Comparison of ENCODE assay signal across 9 mouse cellular contexts in the genomic region with DNA sequence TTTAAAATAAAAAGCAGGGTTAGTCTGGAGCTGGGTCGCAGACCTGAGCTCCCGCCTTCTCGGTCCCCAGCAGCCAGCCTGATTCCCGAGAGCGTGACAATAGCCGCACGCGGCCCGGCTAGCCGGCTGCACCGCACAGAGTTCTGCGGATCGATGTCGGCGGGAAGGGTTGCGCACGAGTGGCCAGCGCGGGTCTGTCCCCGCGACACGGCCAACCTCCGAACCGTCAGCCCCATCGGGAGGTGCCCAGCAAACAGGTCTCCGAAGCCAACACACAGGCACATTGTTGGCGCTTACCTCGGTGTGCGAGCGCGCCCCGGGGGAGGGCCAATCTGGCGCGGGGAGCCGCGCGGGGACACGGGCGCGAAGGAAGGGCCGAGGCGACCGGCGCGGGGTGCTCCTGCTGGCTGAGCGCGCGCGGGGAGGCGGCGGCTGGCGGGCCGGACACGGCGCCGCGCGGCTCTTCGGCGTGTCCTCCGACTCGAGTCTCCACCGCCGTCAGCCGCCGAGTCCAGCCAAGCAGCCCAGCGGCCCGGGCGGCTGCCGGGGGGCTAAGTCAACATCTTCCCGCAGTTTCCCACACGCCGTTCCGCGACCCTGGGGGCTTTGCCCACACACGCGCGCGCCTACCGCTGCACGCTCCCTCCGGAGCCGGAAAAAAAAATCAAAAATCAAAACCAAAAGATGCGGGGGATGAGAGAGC. TPM values are rescaled to one million over a fixed set of nuclear protein-coding genes. Genes with fewer than 3 reads are reported as not detected.
A peak's percentile ranks its signal among the peaks of the same experiment; 100 is the strongest.
DNase-seq lines count a peak whose midpoint lies in the region; ATAC-seq and TF ChIP-seq lines count a peak whose summit lies in the region.
"Had no signal": no experiment of that assay in that cellular context is flagged by ENCODE, and none has a peak within 500 bp of the region (broad histone marks: within the 10 kb centered on the region; RNA-seq: fewer than 3 reads in every experiment).

No protein-coding gene starts in this region.

- peaks cover 7% of the 10 kb centered on the region; the same call in 1 of the 2 replicates for H3K4me1 ChIP-seq in heart, adult 2 months (ENCODE audit: control insufficient read depth, insufficient read depth, low read length)
- H3K4me1 ChIP-seq in embryonic facial prominence, embryonic 14.5 days (ENCODE audit: control insufficient read depth, insufficient read depth, low read length) = peaks cover 36% of the 10 kb centered on the region
- H3K4me1 ChIP-seq in limb, embryonic 13.5 days = peaks cover 39% of the 10 kb centered on the region
- H3K4me1 ChIP-seq in midbrain, embryonic 16.5 days (ENCODE audit: control insufficient read depth, insufficient read depth, low read length) = peaks cover 15% of the 10 kb centered on the region

- CTCF ChIA-PET in Patski (lab: Charles Lee) = interaction anchor here (0.7 kb wide), 1 partner anchor 484 kb away, joined by 3 read pairs; no protein-coding TSS in a partner anchor

- in situ Hi-C loops in Patski (cut with MboI; ENCODE audit: low pct_unique_long_range_greater_than_20kb) = loop anchor here (5.0 to 25.0 kb wide), 6 partner anchors 251 to 2001 kb away; no protein-coding TSS in a partner anchor

- under 1% methylated on average over 65 of the region's 84 CpGs for WGBS in heart, adult 2 months
- under 1% methylated on average over 44 of the region's 84 CpGs for WGBS in embryonic facial prominence, embryonic 14.5 days
- under 1% methylated on average over 69 of the region's 84 CpGs for WGBS in limb, embryonic 13.5 days
- under 1% methylated on average over 69 of the region's 84 CpGs for WGBS in midbrain, embryonic 16.5 days

- POLR2A ChIA-PET in Patski (lab: Charles Lee) = interaction anchor here (0.7 kb wide), 1 partner anchor 128 kb away, joined by 3 read pairs; no protein-coding TSS in a partner anchor

- TF ChIP-seq EP300 in heart, adult 2 months (IDR thresholded peaks at IDR 0.05; ENCODE audit: insufficient read depth, low read depth, low read length) = no peak

- peak overlapping the region; percentile 83 for H3K4me2 ChIP-seq in embryonic facial prominence, embryonic 14.5 days (ENCODE audit: low read depth, low read length)
- peak overlapping the region; percentile 80 for H3K4me2 ChIP-seq in limb, embryonic 13.5 days (replicated peaks)
- H3K4me2 ChIP-seq in midbrain, embryonic 16.5 days (ENCODE audit: low read length) = peak overlapping the region; percentile 58

- no peak for TF ChIP-seq POLR2A in heart, adult 2 months (IDR thresholded peaks at IDR 0.05; ENCODE audit: insufficient read depth, low read depth, low read length)

- peak overlapping the region; percentile 99 for H3K27ac ChIP-seq in heart, adult 2 months
- peak overlapping the region; percentile 100 for H3K27ac ChIP-seq in embryonic facial prominence, embryonic 14.5 days (replicated peaks; ENCODE audit: low read depth, low read length)
- peak overlapping the region; percentile 100 for H3K27ac ChIP-seq in limb, embryonic 13.5 days
- peak overlapping the region; percentile 98 for H3K27ac ChIP-seq in midbrain, embryonic 16.5 days (ENCODE audit: low read length)

- intact Hi-C loops in heart, adult 2 months (cut with DNase I) = loop anchor here (2.0 to 5.0 kb wide), 4 partner anchors 136 to 456 kb away; no protein-coding TSS in a partner anchor

- ATAC-seq in Patski = peak; percentile 1
- no peak for ATAC-seq in embryonic facial prominence, embryonic 14.5 days (ENCODE audit: low read depth)
- ATAC-seq in limb, embryonic 13.5 days (ENCODE audit: low FRiP score, low read depth) = no peak
- ATAC-seq in midbrain, embryonic 16.5 days = peak; percentile 11

- TF ChIP-seq CTCF in heart, adult 2 months (IDR thresholded peaks at IDR 0.05) = no peak
- no peak for TF ChIP-seq CTCF in Patski (IDR thresholded peaks at IDR 0.05)

- H3K27me3 ChIP-seq in heart, adult 2 months (ENCODE audit: control insufficient read depth, insufficient read depth, low read length) = no peaks in the 10 kb centered on the region
- no peaks in the 10 kb centered on the region for H3K27me3 ChIP-seq in Patski
- H3K27me3 ChIP-seq in embryonic facial prominence, embryonic 14.5 days (replicated peaks; ENCODE audit: control insufficient read depth, insufficient read depth, low read length) = no peaks in the 10 kb centered on the region
- no peaks in the 10 kb centered on the region for H3K27me3 ChIP-seq in limb, embryonic 13.5 days
- H3K27me3 ChIP-seq in midbrain, embryonic 16.5 days (ENCODE audit: control insufficient read depth, insufficient read depth, low read depth, low read length) = no peaks in the 10 kb centered on the region

- DNase-seq in heart, adult 2 months = peak; percentile 55 to 73
- no peak for DNase-seq in heart, adult 9 months (ENCODE audit: low spot score in 2 of 2)
- DNase-seq in Patski (ENCODE audit: low read depth, low spot score) = no peak
- DNase-seq in embryonic facial prominence, embryonic 14.5 days (ENCODE audit: low spot score) = no peak
- peak; percentile 49 for DNase-seq in heart, postnatal 4 days
- peak; percentile 45 for DNase-seq in urinary bladder, postnatal 25 days (ENCODE audit: low spot score)

- H3K79me2 ChIP-seq in heart, adult 2 months (replicated peaks; ENCODE audit: control insufficient read depth, insufficient read depth, low read length) = no peaks in the 10 kb centered on the region; the same call in 1 of the 2 replicates

- no peaks in the 10 kb centered on the region for H3K9me3 ChIP-seq in embryonic facial prominence, embryonic 14.5 days (ENCODE audit: control insufficient read depth, low read length)
- H3K9me3 ChIP-seq in limb, embryonic 13.5 days = no peaks in the 10 kb centered on the region
- H3K9me3 ChIP-seq in midbrain, embryonic 16.5 days (replicated peaks; ENCODE audit: control insufficient read depth, low read length, poor library complexity, severe bottlenecking) = no peaks in the 10 kb centered on the region

- peak overlapping the region; percentile 84 for H3K9ac ChIP-seq in heart, adult 2 months (ENCODE audit: low read depth, low read length)
- peak overlapping the region; percentile 99 for H3K9ac ChIP-seq in embryonic facial prominence, embryonic 14.5 days (ENCODE audit: low read depth, low read length)
- peak overlapping the region; percentile 99 for H3K9ac ChIP-seq in limb, embryonic 13.5 days
- peak overlapping the region; percentile 88 for H3K9ac ChIP-seq in midbrain, embryonic 16.5 days (ENCODE audit: low read depth, low read length)

- H3K4me3 ChIP-seq in heart, adult 2 months = peak overlapping the region; percentile 96
- H3K4me3 ChIP-seq in embryonic facial prominence, embryonic 14.5 days (ENCODE audit: low read depth, low read length) = peak overlapping the region; percentile 97
- peak overlapping the region; percentile 95 for H3K4me3 ChIP-seq in limb, embryonic 13.5 days
- H3K4me3 ChIP-seq in midbrain, embryonic 16.5 days (ENCODE audit: low read depth, low read length) = peak overlapping the region; percentile 90

- peaks cover 6% of the 10 kb centered on the region; the same call in 1 of the 2 replicates for H3K36me3 ChIP-seq in heart, adult 2 months (ENCODE audit: control insufficient read depth, insufficient read depth, low read length)
- no peaks in the 10 kb centered on the region for H3K36me3 ChIP-seq in embryonic facial prominence, embryonic 14.5 days (ENCODE audit: control insufficient read depth, insufficient read depth, low read length)
- no peaks in the 10 kb centered on the region for H3K36me3 ChIP-seq in limb, embryonic 13.5 days
- H3K36me3 ChIP-seq in midbrain, embryonic 16.5 days (ENCODE audit: control insufficient read depth, insufficient read depth, low read length) = no peaks in the 10 kb centered on the region
- H3K36me3 ChIP-seq: G1E had no signal

RNA-seq across cellular contexts. Expression of a gene that starts 1.9 kb away (rescaled TPM):
- 10 to 100 TPM; 52.3 to 55.2 TPM for total RNA-seq in heart, adult 2 months (2021)
- polyA plus RNA-seq in heart, adult 2 months (2012; rRNA removed) = 29.5 and 46.9 TPM in 2 replicates
- polyA plus RNA-seq in Patski (2021) = 107 TPM
- 80.2 and 91.6 TPM in 2 replicates for polyA plus RNA-seq in embryonic facial prominence, embryonic 14.5 days (2014; fragmentation: Nextera tagmentation; extraction: Ambion mirVana)
- total RNA-seq in heart, postnatal 4 days (2021) = 100 to 1,000 TPM; 126 to 134 TPM
- 102 and 105 TPM in 2 replicates for polyA plus RNA-seq in limb, embryonic 13.5 days (2015; fragmentation: Nextera tagmentation; extraction: Ambion mirVana)
- 117 and 119 TPM in 2 replicates for polyA plus RNA-seq in midbrain, embryonic 16.5 days (2015; fragmentation: Nextera tagmentation; extraction: Ambion mirVana)
- polyA plus RNA-seq: G1E had no signal

Comparison
In these comparisons a context has a peak if more than half of its experiments do, and no peak if none do; other contexts are left out.
1. DNase-seq: peak in heart, adult 2 months (2 of 2), heart, postnatal 4 days (single experiment) and urinary bladder, postnatal 25 days (single experiment); none in heart, adult 9 months (0 of 2), Patski (single experiment) and embryonic facial prominence, embryonic 14.5 days (single experiment).
2. ATAC-seq: peak in Patski (single experiment) and midbrain, embryonic 16.5 days (single experiment); none in embryonic facial prominence, embryonic 14.5 days (single experiment) and limb, embryonic 13.5 days (single experiment).
3. Peak in every context shown above with its lines, with median percentiles within 50 percentile points of each other: H3K27ac ChIP-seq, H3K4me3 ChIP-seq, H3K9ac ChIP-seq and H3K4me2 ChIP-seq.